In the genomic region with DNA sequence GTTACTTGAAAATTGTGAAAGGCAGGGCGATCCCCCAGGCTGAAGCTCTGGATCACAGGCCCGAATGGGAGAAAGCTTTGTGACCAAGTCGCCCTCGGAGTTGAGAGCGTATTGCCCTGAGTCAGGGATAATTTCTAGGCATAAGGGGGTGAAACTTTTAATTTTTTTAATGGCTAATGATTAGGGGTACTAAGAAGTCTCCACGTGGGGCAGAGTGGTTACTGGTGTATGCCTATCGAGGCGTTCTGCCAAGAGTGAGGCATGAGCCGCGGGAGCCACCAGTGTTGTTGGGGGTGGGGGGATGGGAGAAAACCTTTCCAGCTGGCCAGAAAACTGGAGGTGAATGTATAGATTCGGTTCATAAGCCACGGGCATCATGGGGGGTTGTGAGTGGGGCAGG, we compare ENCODE assay signal across 8 mouse cellular contexts. TPM values are rescaled to one million over a fixed set of nuclear protein-coding genes. Genes with fewer than 3 reads are reported as not detected.
DNase-seq lines count a peak whose midpoint lies in the region; ATAC-seq lines count a peak whose summit lies in the region.

No protein-coding gene starts in this region.

- peaks cover 5% of the 10 kb centered on the region; the same call in 1 of the 2 replicates for H3K9me3 ChIP-seq in megakaryocyte, embryonic 14.5 days
- no peaks in the 10 kb centered on the region for H3K9me3 ChIP-seq in hindbrain, embryonic 15.5 days
- no peaks in the 10 kb centered on the region for H3K9me3 ChIP-seq in midbrain, embryonic 10.5 days (replicated peaks)

- H3K4me3 ChIP-seq in megakaryocyte, embryonic 14.5 days (replicated peaks): peak overlapping the region; percentile 97
- H3K4me3 ChIP-seq in hindbrain, embryonic 15.5 days: peak overlapping the region; percentile 87
- peak overlapping the region; percentile 78 for H3K4me3 ChIP-seq in midbrain, embryonic 10.5 days

- H3K4me1 ChIP-seq in megakaryocyte, embryonic 14.5 days: peaks cover 59% of the 10 kb centered on the region
- H3K4me1 ChIP-seq in hindbrain, embryonic 15.5 days (replicated peaks): peaks cover 14% of the 10 kb centered on the region
- H3K4me1 ChIP-seq in midbrain, embryonic 10.5 days: peaks cover 31% of the 10 kb centered on the region

- DNase-seq in adrenal gland, adult 2 months: peak; percentile 43
- DNase-seq in adrenal gland, postnatal 4 days (ENCODE audit: low spot score in 2 of 2): no peak
- no peak for DNase-seq in midbrain, embryonic 10.5 days (ENCODE audit: low spot score)
- DNase-seq in layer of hippocampus, adult 18-20 months (ENCODE audit: low spot score in 2 of 2): no peak
- no peak for DNase-seq in right cerebral cortex, adult 18-20 months

- peaks cover 4% of the 10 kb centered on the region for H3K27me3 ChIP-seq in megakaryocyte, embryonic 14.5 days (replicated peaks)
- no peaks in the 10 kb centered on the region for H3K27me3 ChIP-seq in hindbrain, embryonic 15.5 days
- H3K27me3 ChIP-seq in midbrain, embryonic 10.5 days (ENCODE audit: low read depth, poor library complexity, severe bottlenecking): peaks cover 15% of the 10 kb centered on the region

- peak overlapping the region; percentile 81 for H3K27ac ChIP-seq in hindbrain, embryonic 15.5 days (replicated peaks)
- peak overlapping the region; percentile 88 for H3K27ac ChIP-seq in midbrain, embryonic 10.5 days (replicated peaks)

- peaks cover 40% of the 10 kb centered on the region for H3K36me3 ChIP-seq in megakaryocyte, embryonic 14.5 days (replicated peaks; ENCODE audit: low read length)
- no peaks in the 10 kb centered on the region for H3K36me3 ChIP-seq in hindbrain, embryonic 15.5 days
- H3K36me3 ChIP-seq in midbrain, embryonic 10.5 days: peaks cover 23% of the 10 kb centered on the region

- no peak for ATAC-seq in megakaryocyte, adult 5-6 weeks (ENCODE audit: poor library complexity, severe bottlenecking)
- no peak for ATAC-seq in hindbrain, embryonic 15.5 days (ENCODE audit: low FRiP score, low read depth)

- peak overlapping the region; percentile 74 for H3K9ac ChIP-seq in hindbrain, embryonic 15.5 days

- peak overlapping the region; percentile 73 for H3K4me2 ChIP-seq in hindbrain, embryonic 15.5 days

- WGBS in hindbrain, embryonic 15.5 days: 3% methylated on average over 12 of the region's 12 CpGs
- WGBS in midbrain, embryonic 10.5 days: 4% methylated on average over 12 of the region's 12 CpGs

RNA-seq across cellular contexts. Expression of a gene that starts 1.9 kb away (rescaled TPM):
- total RNA-seq in adrenal gland, adult 2 months (2021): 100 to 1,000 TPM; 111 to 154 TPM
- 42.0 and 51.8 TPM in 2 replicates for polyA plus RNA-seq in adrenal gland, adult 2 months (2012; rRNA removed)
- total RNA-seq in adrenal gland, postnatal 4 days (2021): 100 to 1,000 TPM; 144 to 163 TPM
- polyA plus RNA-seq in megakaryocyte, embryonic 14.5 days (2012; ENCODE audit: insufficient read depth, low replicate concordance): 29.1 and 128 TPM in 2 replicates
- 41.2 and 48.0 TPM in 2 replicates for total RNA-seq in megakaryocyte, adult 5-6 weeks (2015)
- 69.0 and 71.2 TPM in 2 replicates for total RNA-seq in megakaryocyte, adult 5-6 weeks (2017)
- 84.8 and 93.2 TPM in 2 replicates for polyA plus RNA-seq in hindbrain, embryonic 15.5 days (2015; fragmentation: Nextera tagmentation; extraction: Ambion mirVana)
- 187 and 205 TPM in 2 replicates for polyA plus RNA-seq in midbrain, embryonic 10.5 days (2016; fragmentation: Nextera tagmentation; extraction: Ambion mirVana)
- total RNA-seq in layer of hippocampus, adult 18-20 months (2021): 10 to 100 TPM; 24.9 TPM

RNA-seq across cellular contexts. Expression of a gene that starts 31.4 kb away (rescaled TPM):
- total RNA-seq in adrenal gland, adult 2 months (2021): 10 to 100 TPM; 36.2 to 55.1 TPM
- 39.0 and 45.9 TPM in 2 replicates for polyA plus RNA-seq in adrenal gland, adult 2 months (2012; rRNA removed)
- 10 to 100 TPM; 54.8 to 61.1 TPM for total RNA-seq in adrenal gland, postnatal 4 days (2021)
- polyA plus RNA-seq in megakaryocyte, embryonic 14.5 days (2012; ENCODE audit: insufficient read depth, low replicate concordance): 7.6 and 12.2 TPM in 2 replicates
- total RNA-seq in megakaryocyte, adult 5-6 weeks (2015): 0.25 and 0.38 TPM in 2 replicates
- 0.29 and 1.5 TPM in 2 replicates for total RNA-seq in megakaryocyte, adult 5-6 weeks (2017)
- 17.3 and 21.9 TPM in 2 replicates for polyA plus RNA-seq in hindbrain, embryonic 15.5 days (2015; fragmentation: Nextera tagmentation; extraction: Ambion mirVana)
- polyA plus RNA-seq in midbrain, embryonic 10.5 days (2016; fragmentation: Nextera tagmentation; extraction: Ambion mirVana): 11.1 and 14.9 TPM in 2 replicates
- 10 to 100 TPM; 38.9 to 41.7 TPM for total RNA-seq in layer of hippocampus, adult 18-20 months (2021)

Comparison
In these comparisons a context has a peak if more than half of its experiments do, and no peak if none do; other contexts are left out.
1. RNA of a gene that starts 31.4 kb away (total RNA-seq): 54.8 to 61.1 TPM in adrenal gland, postnatal 4 days, 36.2 to 55.1 TPM in adrenal gland, adult 2 months and 38.9 to 41.7 TPM in layer of hippocampus, adult 18-20 months; 0.25 to 1.5 TPM in megakaryocyte, adult 5-6 weeks; every median in the first group is over 10 times any median in the second.
2. Peak in every context shown above with its lines, with median percentiles within 50 percentile points of each other: H3K4me3 ChIP-seq.